Mouse (Mus musculus) gastrocnemius, adult 2 months (tissue): ENCODE measurements around the gene Ralgapa1. TPM values are rescaled to one million over a fixed set of nuclear protein-coding genes. Genes with fewer than 3 reads are reported as not detected.
A peak's percentile ranks its signal among the peaks of the same experiment; 100 is the strongest.

Source experiments
- DNase-seq: peaks from one replicate; pipeline ENCODE4 v3.0.0; 2022
- H3K27ac ChIP-seq: fragments of 200-600 bp; 2 replicates; pipeline ENCODE4 v1.8.1; 2022; ENCODE audit warnings: mild to moderate bottlenecking
- H3K4me3 ChIP-seq: fragments of 200-600 bp; 2 replicates; pipeline ENCODE4 v1.8.1; 2022; ENCODE audit warnings: mild to moderate bottlenecking, moderate library complexity
- CTCF ChIP-seq: fragments of 200-600 bp; IDR thresholded peaks from 2 replicates; pipeline ENCODE4 v1.8.1; 2022; ENCODE audit warnings: antibody characterized with exemption, mild to moderate bottlenecking, moderate library complexity
- intact Hi-C: fragments of 180-260 bp; cut with DNase I; formaldehyde crosslinking; loops from one replicate; pipeline ENCODE4 v1.15.1; 2025
- total RNA-seq, 2 experiments: library from RNA; stranded (reverse); gene quantifications; 2 replicates each; pipeline ENCODE4 v1.2.3; 2021

The Ralgapa1 gene
- total RNA-seq, 2 experiments from 2014 or later = 37.7 to 44.1 TPM

GRCm38 (mm10) chr12:55834891-55835290 lies 13.9 kb upstream of the Ralgapa1 start:
- H3K27ac ChIP-seq = no peak overlapping the region
- H3K4me3 ChIP-seq = no peak overlapping the region
- intact Hi-C loops = no loop called here
- no peak for TF ChIP-seq CTCF
- no peak for DNase-seq

DNA sequence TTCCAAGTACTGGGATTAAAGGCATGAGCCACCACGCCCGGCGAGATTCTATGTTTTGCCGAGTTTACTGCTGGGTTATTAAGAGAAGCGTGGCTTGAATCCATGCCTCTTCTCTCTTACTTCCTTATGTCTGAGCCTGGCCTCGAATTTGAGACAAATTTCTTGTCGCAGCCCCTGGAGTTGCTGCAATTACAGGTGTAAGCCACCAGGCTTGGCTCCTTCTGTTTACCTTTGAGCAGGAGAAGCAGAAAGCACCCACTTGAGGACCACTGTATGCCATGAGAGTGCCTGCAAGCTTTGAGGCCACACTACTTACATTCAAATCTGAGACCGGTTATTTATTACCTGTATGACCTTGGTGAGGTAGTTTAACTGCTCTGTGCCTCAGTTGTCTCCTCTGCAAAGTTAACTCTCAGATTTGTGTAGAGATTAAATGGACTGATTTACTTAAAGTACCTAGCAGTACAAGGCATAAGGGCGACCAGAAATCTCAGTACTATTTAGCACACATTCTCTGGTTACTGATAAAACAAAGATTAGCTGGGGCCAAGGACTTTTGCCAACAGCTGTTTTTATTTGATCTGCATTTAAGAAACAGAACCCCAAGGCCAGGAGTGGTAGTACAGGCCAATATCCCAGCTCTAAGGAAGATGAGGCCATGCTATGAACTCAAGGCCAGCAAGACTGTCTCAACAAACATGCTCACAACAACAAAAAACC lies 13.1 kb upstream of the Ralgapa1 start:
- no peak for TF ChIP-seq CTCF
- DNase-seq = no peak
- H3K27ac ChIP-seq = no peak overlapping the region
- intact Hi-C loops = no loop called here
- H3K4me3 ChIP-seq = no peak overlapping the region

- no peak overlapping the region for H3K4me3 ChIP-seq
Observed at GRCm38 (mm10) chr12:55832961-55833360, 12.0 kb upstream of the Ralgapa1 start.

GRCm38 (mm10) chr12:55831101-55831500 lies 10.1 kb upstream of the Ralgapa1 start:
- no peak; the same call in none of the 2 replicates for TF ChIP-seq CTCF
- Histone ChIP-seq H3K27ac (no peak overlapping the region), H3K4me3 (no peak overlapping the region)
- intact Hi-C loops = loop anchor here (1.0 kb wide), 1 partner anchor 53 kb away; no protein-coding TSS in a partner anchor
- peak; percentile 77 for DNase-seq

More at GRCm38 (mm10) chr12:55832961-55833360, 12.0 kb upstream of the Ralgapa1 start:
- no peak for TF ChIP-seq CTCF
- intact Hi-C loops = no loop called here
- no peak overlapping the region for H3K27ac ChIP-seq
- DNase-seq = no peak

- Histone ChIP-seq H3K4me3 (no peak overlapping the region), H3K27ac (no peak overlapping the region)
- peak; percentile 25; the same call in 1 of the 2 replicates for TF ChIP-seq CTCF
- intact Hi-C loops = no loop called here
- DNase-seq = no peak
Observed at GRCm38 (mm10) chr12:55825537-55825936, 4.6 kb upstream of the Ralgapa1 start.

DNA sequence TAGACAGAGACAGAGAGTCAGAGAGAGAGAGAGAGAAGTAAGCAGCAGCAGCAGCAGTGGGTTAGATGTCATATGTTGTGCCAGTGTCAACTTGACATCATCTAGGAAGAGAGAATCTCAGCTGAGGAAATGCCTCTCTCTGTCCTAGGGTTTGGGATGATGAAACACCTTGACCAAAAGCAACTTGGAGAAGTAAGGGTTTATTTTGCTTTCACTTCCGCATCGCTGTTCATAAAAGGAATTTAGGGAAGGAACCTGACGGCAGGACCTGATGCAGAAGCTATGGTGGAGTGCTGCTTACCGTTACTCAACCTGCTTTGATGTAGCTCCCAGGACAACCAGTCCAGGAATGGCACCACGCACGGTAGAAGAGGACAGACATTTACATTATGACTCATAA lies 3.1 kb upstream of the Ralgapa1 start:
- intact Hi-C loops = no loop called here
- no peak for DNase-seq
- Histone ChIP-seq H3K27ac (no peak overlapping the region), H3K4me3 (no peak overlapping the region)
- TF ChIP-seq CTCF = no peak

DNA sequence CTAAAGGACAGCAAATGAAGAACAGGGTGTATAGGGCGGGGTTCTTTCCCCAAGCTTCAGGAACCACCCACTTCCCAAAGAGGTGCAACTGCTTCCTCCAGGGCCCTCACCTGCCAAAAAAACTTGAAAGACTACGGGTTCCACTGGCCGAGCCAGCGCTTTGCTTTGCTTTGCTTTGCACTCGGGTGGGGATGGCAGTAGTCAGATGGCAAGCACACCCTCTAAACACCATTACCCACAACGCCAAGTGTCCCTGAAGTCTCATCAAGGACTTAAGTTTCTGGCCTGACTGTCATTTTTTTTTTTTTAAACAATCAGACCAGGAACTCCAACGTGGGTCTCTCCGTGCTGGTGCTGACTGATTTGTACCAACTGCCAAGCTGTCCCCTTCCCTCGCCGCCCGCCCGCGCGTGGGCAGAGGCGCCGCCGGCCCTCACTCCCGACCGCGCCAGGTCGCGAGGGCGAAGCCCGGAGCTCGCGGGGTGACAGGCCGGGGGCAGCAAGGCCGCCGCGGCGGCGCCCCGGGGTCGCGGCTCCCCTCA lies 777 bp downstream of the Ralgapa1 start:
- no peak for TF ChIP-seq CTCF
- peak; percentile 69 for DNase-seq
- intact Hi-C loops = no loop called here
- Histone ChIP-seq H3K27ac (peak overlapping the region; percentile 98), H3K4me3 (peak overlapping the region; percentile 97)

- intact Hi-C loops = no loop called here
- H3K4me3 ChIP-seq = no peak overlapping the region
- no peak for DNase-seq
- H3K27ac ChIP-seq = no peak overlapping the region
- no peak for TF ChIP-seq CTCF
Observed at GRCm38 (mm10) chr12:55816488-55816887, 4.5 kb downstream of the Ralgapa1 start.

GRCm38 (mm10) chr12:55805035-55805434 lies 15.9 kb downstream of the Ralgapa1 start:
- no peak for DNase-seq
- TF ChIP-seq CTCF = no peak
- Histone ChIP-seq H3K4me3 (no peak overlapping the region), H3K27ac (peak overlapping the region; percentile 70)
- intact Hi-C loops = no loop called here

GRCm38 (mm10) chr12:55801131-55801530 lies 19.8 kb downstream of the Ralgapa1 start:
- no peak for DNase-seq
- H3K4me3 ChIP-seq = no peak overlapping the region
- H3K27ac ChIP-seq = no peak overlapping the region
- intact Hi-C loops = no loop called here
- TF ChIP-seq CTCF = no peak

- no peak for DNase-seq
- Histone ChIP-seq H3K27ac (peak overlapping the region; percentile 16; the same call in 1 of the 2 replicates), H3K4me3 (no peak overlapping the region)
- TF ChIP-seq CTCF = no peak
- intact Hi-C loops = no loop called here
Observed at GRCm38 (mm10) chr12:55800144-55800543, 20.8 kb downstream of the Ralgapa1 start.

DNA sequence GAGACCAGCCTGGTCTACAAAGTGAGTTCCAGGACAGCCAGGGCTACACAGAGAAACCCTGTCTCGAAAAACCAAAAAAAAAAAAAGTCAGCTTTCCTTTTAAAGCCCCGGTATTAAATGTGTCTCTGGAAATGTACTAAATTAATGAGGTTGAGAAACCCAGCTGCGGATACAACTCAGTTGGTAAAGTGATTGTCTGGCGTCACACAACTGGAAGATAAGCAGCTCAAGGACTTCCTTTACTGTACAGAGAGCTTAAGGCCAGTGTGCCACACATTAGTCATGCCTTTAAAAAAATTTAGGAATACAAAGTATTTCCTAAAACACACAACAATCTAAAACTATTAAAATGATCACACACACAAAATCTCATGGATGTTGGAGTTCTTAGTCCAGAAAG lies 22.2 kb downstream of the Ralgapa1 start:
- no peak for TF ChIP-seq CTCF
- H3K4me3 ChIP-seq = no peak overlapping the region
- DNase-seq = no peak
- H3K27ac ChIP-seq = peak overlapping the region; percentile 16; the same call in 1 of the 2 replicates
- intact Hi-C loops = no loop called here

- TF ChIP-seq CTCF = no peak
- intact Hi-C loops = no loop called here
- no peak for DNase-seq
- Histone ChIP-seq H3K4me3 (no peak overlapping the region), H3K27ac (peak overlapping the region; percentile 81)
Observed at GRCm38 (mm10) chr12:55797103-55797502, 23.9 kb downstream of the Ralgapa1 start.
